Mouse (Mus musculus) cerebellum, adult 2 months (tissue): ENCODE measurements at regions not wholly inside any gene's neighbourhood (a gene's known extent, or its start where the extent isn't known, plus 50 kb on each side); places are given as distances from the start of the nearest gene placed in this dataset.

Experiments
- DNase-seq, 2 experiments: peaks; one replicate each; pipeline ENCODE4 v3.0.0; 2021
- H3K27ac ChIP-seq: fragments of 200-500 bp; 2 replicates; pipeline ENCODE4 v1.5.1; 2012; ENCODE audit warnings: low read length, control low read depth, inconsistent platforms; ENCODE audit not compliant: insufficient read depth
- H3K27me3 ChIP-seq: fragments of 200-500 bp; 2 replicates; pipeline ENCODE4 v1.6.1; 2012; ENCODE audit warnings: inconsistent platforms, mild to moderate bottlenecking, low read length, moderate library complexity; ENCODE audit not compliant: control insufficient read depth, insufficient read depth
- H3K4me1 ChIP-seq: fragments of 200-500 bp; 2 replicates; pipeline ENCODE4 v1.6.1; 2011; ENCODE audit warnings: low read length; ENCODE audit not compliant: control insufficient read depth, insufficient read depth
- H3K4me3 ChIP-seq: fragments of 200-500 bp; replicated peaks from 2 replicates; pipeline ENCODE3; 2011; ENCODE audit warnings: mild to moderate bottlenecking, low read depth, low read length, control low read depth; ENCODE audit not compliant: insufficient read depth
- CTCF ChIP-seq: fragments of 200-500 bp; IDR thresholded peaks from 2 replicates; pipeline ENCODE4 v1.5.1; 2011; ENCODE audit warnings: low read depth, mild to moderate bottlenecking, control low read depth, low read length, moderate library complexity, borderline replicate concordance; ENCODE audit not compliant: insufficient read depth
- POLR2A ChIP-seq: fragments of 200-500 bp; IDR thresholded peaks from 2 replicates; pipeline ENCODE4 v1.6.1; 2011; ENCODE audit warnings: low read length, control low read depth, borderline replicate concordance; ENCODE audit not compliant: insufficient read depth
- WGBS: fragments of 180-500 bp; shearing (Covaris S2); methylation state at CpG from one replicate; pipeline ENCODE4 v1.1.7; 2018; 5-methylcytosine and 5-hydroxymethylcytosine counted together

GRCm38 (mm10) chr9:41395471-41395870 lies 234.0 kb upstream of the Ubash3b start:
- no peak overlapping the region for H3K4me3 ChIP-seq
- TF ChIP-seq CTCF (no peak), POLR2A (no peak)
- no peaks in the 10 kb centered on the region for H3K4me1 ChIP-seq
- no peak for DNase-seq
- WGBS: 18% methylated on average over 4 of the region's 4 CpGs
- no peak overlapping the region for H3K27ac ChIP-seq
- no peaks in the 10 kb centered on the region; the same call in 1 of the 2 replicates for H3K27me3 ChIP-seq

GRCm38 (mm10) chr9:41391591-41392320 lies 230.3 kb upstream of the Ubash3b start:
- TF ChIP-seq POLR2A (no peak), CTCF (no peak)
- H3K4me3 ChIP-seq: no peak overlapping the region
- H3K27me3 ChIP-seq: no peaks in the 10 kb centered on the region; the same call in 1 of the 2 replicates
- H3K27ac ChIP-seq: no peak overlapping the region
- WGBS: 32% methylated on average over 6 of the region's 6 CpGs
- DNase-seq: peak in 1 of 2 experiments; percentile 25
- H3K4me1 ChIP-seq: no peaks in the 10 kb centered on the region

- H3K4me3 ChIP-seq: no peak overlapping the region
- H3K4me1 ChIP-seq: 0 out of 2 replicates have a peak, but pooled peaks cover 3% of the 10 kb centered on the region
- WGBS: 95% methylated on average over 1 of the region's 1 CpGs
Measured at GRCm38 (mm10) chr9:41379283-41379682, 217.8 kb upstream of the Ubash3b start.

GRCm38 (mm10) chr9:41378627-41379231 lies 217.2 kb upstream of the Ubash3b start:
- 0 out of 2 replicates have a peak, but pooled peaks cover 3% of the 10 kb centered on the region for H3K4me1 ChIP-seq
- no peak overlapping the region for H3K4me3 ChIP-seq
- H3K27ac ChIP-seq: no peak overlapping the region
- DNase-seq: no peak
- WGBS: 64% methylated on average over 10 of the region's 10 CpGs
- H3K27me3 ChIP-seq: no peaks in the 10 kb centered on the region
- TF ChIP-seq POLR2A: no peak
- no peak for TF ChIP-seq CTCF

More at GRCm38 (mm10) chr9:41379283-41379682, 217.8 kb upstream of the Ubash3b start:
- H3K27me3 ChIP-seq: no peaks in the 10 kb centered on the region
- TF ChIP-seq CTCF (no peak), POLR2A (no peak)
- H3K27ac ChIP-seq: no peak overlapping the region
- no peak for DNase-seq

DNA sequence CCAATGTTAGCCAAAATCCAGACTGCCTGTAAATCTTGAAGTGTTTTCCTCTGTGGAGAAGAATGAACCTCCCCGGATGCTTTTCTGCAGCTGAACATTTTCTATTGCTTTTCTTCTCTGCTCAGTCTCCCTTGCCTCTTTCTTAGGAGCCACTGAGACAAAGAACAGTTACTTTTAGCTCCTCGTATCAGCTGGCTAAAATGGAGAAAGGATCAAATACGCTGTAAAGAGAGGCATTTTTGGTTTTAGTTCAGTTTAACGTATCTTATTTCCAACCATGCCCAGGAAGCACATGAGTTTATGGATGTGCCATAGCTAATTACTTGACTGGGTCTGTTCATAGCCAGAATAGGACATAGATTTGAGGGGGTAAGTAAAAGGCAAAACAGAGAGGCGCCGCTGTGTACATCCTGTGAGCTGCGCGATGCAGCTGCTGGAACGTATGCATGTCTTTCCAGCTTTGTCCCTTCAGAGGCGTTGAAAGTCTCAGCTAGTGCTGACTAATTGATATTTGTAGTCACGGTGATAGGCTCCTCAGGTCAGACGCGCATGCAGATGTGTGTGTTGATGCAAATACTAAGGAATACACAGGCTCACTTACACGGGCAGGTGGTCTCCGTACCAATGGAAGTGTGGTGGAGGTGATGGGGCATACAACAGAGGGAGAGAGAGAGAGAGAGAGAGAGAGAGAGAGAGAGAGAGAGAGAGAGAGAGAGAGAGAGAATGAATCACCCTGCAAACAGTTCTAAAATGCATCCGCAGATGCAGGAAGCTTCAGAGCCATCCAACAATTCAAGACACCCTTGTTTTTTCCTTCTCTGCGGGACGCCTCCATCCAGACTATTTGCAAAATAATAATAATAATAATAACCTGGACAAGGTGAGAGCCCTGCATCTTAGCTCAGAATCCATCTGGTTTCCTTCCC lies 216.5 kb upstream of the Ubash3b start:
- Histone ChIP-seq H3K27me3 (no peaks in the 10 kb centered on the region), H3K4me3 (no peak overlapping the region), H3K27ac (no peak overlapping the region), H3K4me1 (0 out of 2 replicates have a peak, but pooled peaks cover 3% of the 10 kb centered on the region)
- 23% methylated on average over 18 of the region's 18 CpGs for WGBS
- TF ChIP-seq CTCF: no peak
- TF ChIP-seq POLR2A: no peak
- no peak for DNase-seq

DNA sequence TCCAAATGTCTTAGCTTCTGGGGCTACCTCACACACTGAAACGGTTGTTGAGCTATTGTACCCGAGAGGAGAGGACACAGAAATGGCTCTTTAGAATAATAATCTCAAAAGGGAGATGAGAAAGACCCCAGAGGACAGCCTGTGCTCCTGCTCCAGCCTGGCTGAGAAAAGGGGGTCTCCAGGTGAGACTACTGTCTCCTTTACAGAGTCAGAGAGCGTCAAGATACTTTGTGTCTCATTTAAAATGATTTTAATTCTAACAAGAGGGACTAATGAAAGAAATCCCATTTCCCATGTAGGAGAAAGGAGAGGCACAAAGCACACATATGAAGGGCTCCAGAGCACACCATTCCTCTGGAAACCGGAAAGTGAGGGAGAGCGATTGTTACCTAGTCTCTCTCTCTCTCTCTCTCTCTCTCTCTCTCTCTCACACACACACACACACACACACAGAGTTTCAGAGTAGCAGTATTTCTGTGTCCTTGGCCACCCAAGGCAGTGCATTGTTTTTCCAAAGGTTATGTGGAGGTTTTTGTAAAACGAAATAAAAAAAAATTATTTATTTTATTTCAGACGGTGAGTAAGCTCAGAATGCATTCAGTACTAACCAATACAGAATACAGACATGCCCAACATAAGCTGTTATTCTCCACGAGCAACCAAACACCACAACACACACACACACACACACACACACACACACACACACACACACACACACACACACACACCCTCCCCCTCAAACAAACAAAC lies 215.6 kb upstream of the Ubash3b start:
- no peaks in the 10 kb centered on the region for H3K27me3 ChIP-seq
- H3K4me1 ChIP-seq: 0 out of 2 replicates have a peak, but pooled peaks cover 3% of the 10 kb centered on the region
- TF ChIP-seq CTCF (no peak), POLR2A (no peak)
- no peak for DNase-seq
- H3K27ac ChIP-seq: no peak overlapping the region
- 30% methylated on average over 8 of the region's 8 CpGs for WGBS
- H3K4me3 ChIP-seq: no peak overlapping the region
